Mouse (Mus musculus) intestine, postnatal 0 days (tissue): ENCODE data around the gene Bak1. TPM values are rescaled to one million over a fixed set of nuclear protein-coding genes. Genes with fewer than 3 reads are reported as not detected.
A peak's percentile ranks its signal among the peaks of the same experiment; 100 is the strongest.

ENCODE experiments used
- ATAC-seq: fragments of 200-750 bp; cut with Nextera tagmentation; 2 replicates; pipeline ENCODE4 v1.8.0; 2017; ENCODE audit warnings: mild to moderate bottlenecking, moderate TSS enrichment, moderate library complexity
- H3K27ac ChIP-seq: fragments of 300-500 bp; sonication (generic); 2 replicates; pipeline ENCODE4 v1.5.1; 2014; ENCODE audit warnings: mild to moderate bottlenecking, low read depth, low read length, moderate library complexity
- H3K27me3 ChIP-seq: fragments of 300-500 bp; sonication (generic); replicated peaks from 2 replicates; pipeline ENCODE4 v1.6.1; 2014; ENCODE audit warnings: low read length, mixed read lengths; ENCODE audit not compliant: control insufficient read depth, insufficient read depth
- H3K36me3 ChIP-seq: fragments of 300-500 bp; sonication (generic); 2 replicates; pipeline ENCODE4 v1.6.1; 2014; ENCODE audit warnings: mild to moderate bottlenecking, moderate library complexity; ENCODE audit not compliant: control insufficient read depth, insufficient read depth
- H3K4me1 ChIP-seq: fragments of 300-500 bp; sonication (generic); replicated peaks from 2 replicates; pipeline ENCODE4 v1.6.1; 2014; ENCODE audit warnings: antibody characterized with exemption, low read length, mixed read lengths; ENCODE audit not compliant: control insufficient read depth, insufficient read depth
- H3K4me2 ChIP-seq: fragments of 300-500 bp; sonication (generic); replicated peaks from 2 replicates; pipeline ENCODE4 v1.6.1; 2014; ENCODE audit warnings: low read depth, mild to moderate bottlenecking, moderate library complexity
- H3K4me3 ChIP-seq: fragments of 300-500 bp; sonication (generic); 2 replicates; pipeline ENCODE4 v1.5.1; 2014; ENCODE audit warnings: low read depth, low read length
- H3K9ac ChIP-seq: fragments of 300-500 bp; sonication (generic); 2 replicates; pipeline ENCODE4 v1.6.1; 2014; ENCODE audit warnings: mild to moderate bottlenecking, low read depth, low read length
- H3K9me3 ChIP-seq: fragments of 300-500 bp; sonication (generic); 2 replicates; pipeline ENCODE4 v1.6.1; 2016; ENCODE audit warnings: mixed run types; ENCODE audit not compliant: control insufficient read depth
- CTCF ChIP-seq: sonication (generic); IDR thresholded peaks from 2 replicates; pipeline ENCODE4 v1.5.1; 2016; ENCODE audit warnings: low read depth, mild to moderate bottlenecking, control low read depth, antibody characterized with exemption, moderate library complexity
- WGBS: fragments of 180-500 bp; shearing (Covaris S2); extraction: QIAGEN DNeasy Blood & Tissue Kit; methylation state at CpG from one replicate; pipeline ENCODE4 v1.1.7; 2014; 5-methylcytosine and 5-hydroxymethylcytosine counted together
- polyA plus RNA-seq: library from polyadenylated mRNA; unstranded; fragments of >200 nt; fragmentation: Nextera tagmentation; extraction: Ambion mirVana; gene quantifications from 2 replicates; pipeline ENCODE4 v1.2.1, GENCODE M21; 2015

The Bak1 gene
- polyA plus RNA-seq, 1 experiment from 2014 or later, result 18.1 TPM

- Histone ChIP-seq H3K4me1 (peaks cover 19% of the 10 kb centered on the region; the same call in 1 of the 2 replicates), H3K9ac (no peak overlapping the region), H3K4me2 (peak overlapping the region; percentile 24; the same call in 1 of the 2 replicates), H3K27me3 (no peaks in the 10 kb centered on the region), H3K27ac (peak overlapping the region; percentile 77), H3K4me3 (no peak overlapping the region), H3K9me3 (no peaks in the 10 kb centered on the region), H3K36me3 (no peaks in the 10 kb centered on the region)
- 52% methylated on average over 14 of the region's 14 CpGs for WGBS
- peak; percentile 74 for TF ChIP-seq CTCF
- peak; percentile 63 for ATAC-seq
Measured at GRCm38 (mm10) chr17:27047762-27048444, 19.1 kb upstream of the Bak1 start.

DNA sequence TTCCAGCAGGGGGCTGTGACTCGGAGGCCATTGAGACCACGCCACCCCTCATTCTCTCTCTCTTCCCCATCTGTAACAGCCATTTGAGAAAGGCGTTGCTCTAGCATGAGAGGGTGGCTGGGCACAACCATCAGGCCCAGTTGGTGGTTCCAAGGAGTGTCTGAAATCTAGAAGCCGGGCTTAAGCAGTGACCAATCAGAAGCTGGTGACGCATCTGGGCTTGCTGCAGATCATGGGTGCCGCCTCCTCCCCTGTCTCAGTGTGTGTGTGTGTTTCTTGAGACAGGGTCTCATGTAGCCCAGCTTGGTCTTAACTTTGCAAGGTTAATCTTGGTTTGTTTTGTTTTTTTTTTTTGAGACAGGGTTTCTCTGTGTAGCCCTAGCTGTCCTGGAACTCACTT, 16.4 kb upstream of the Bak1 start:
- no peaks in the 10 kb centered on the region for H3K36me3 ChIP-seq
- H3K4me3 ChIP-seq, result no peak overlapping the region
- H3K4me2 ChIP-seq, result no peak overlapping the region
- H3K27ac ChIP-seq, result no peak overlapping the region
- ATAC-seq, result no peak
- no peaks in the 10 kb centered on the region for H3K9me3 ChIP-seq
- H3K4me1 ChIP-seq, result peaks cover 11% of the 10 kb centered on the region; the same call in 1 of the 2 replicates
- no peaks in the 10 kb centered on the region for H3K27me3 ChIP-seq
- no peak overlapping the region for H3K9ac ChIP-seq
- no peak for TF ChIP-seq CTCF
- 92% methylated on average over 6 of the region's 6 CpGs for WGBS

GRCm38 (mm10) chr17:27042840-27043239, 14.0 kb upstream of the Bak1 start:
- peak; percentile 31; the same call in 1 of the 2 replicates for ATAC-seq
- 42% methylated on average over 6 of the region's 6 CpGs for WGBS
- Histone ChIP-seq H3K9ac (no peak overlapping the region), H3K9me3 (no peaks in the 10 kb centered on the region), H3K4me1 (peaks cover 14% of the 10 kb centered on the region), H3K4me2 (no peak overlapping the region), H3K36me3 (no peaks in the 10 kb centered on the region), H3K4me3 (no peak overlapping the region), H3K27me3 (no peaks in the 10 kb centered on the region), H3K27ac (no peak overlapping the region)
- TF ChIP-seq CTCF, result no peak

- Histone ChIP-seq H3K27me3 (no peaks in the 10 kb centered on the region), H3K36me3 (no peaks in the 10 kb centered on the region), H3K4me3 (no peak overlapping the region), H3K4me1 (peaks cover 12% of the 10 kb centered on the region), H3K9me3 (no peaks in the 10 kb centered on the region), H3K27ac (no peak overlapping the region), H3K4me2 (no peak overlapping the region), H3K9ac (no peak overlapping the region)
- WGBS, result 81% methylated on average over 2 of the region's 2 CpGs
- no peak for ATAC-seq
- TF ChIP-seq CTCF, result no peak
Measured at GRCm38 (mm10) chr17:27041787-27042055, 12.9 kb upstream of the Bak1 start.

- Histone ChIP-seq H3K27ac (no peak overlapping the region), H3K4me2 (no peak overlapping the region), H3K27me3 (no peaks in the 10 kb centered on the region), H3K4me3 (no peak overlapping the region), H3K9me3 (no peaks in the 10 kb centered on the region), H3K4me1 (peaks cover 9% of the 10 kb centered on the region), H3K9ac (no peak overlapping the region), H3K36me3 (no peaks in the 10 kb centered on the region)
- ATAC-seq, result no peak
- no peak for TF ChIP-seq CTCF
- WGBS, result 61% methylated on average over 11 of the region's 13 CpGs
Measured at GRCm38 (mm10) chr17:27041046-27041786, 12.4 kb upstream of the Bak1 start.

DNA sequence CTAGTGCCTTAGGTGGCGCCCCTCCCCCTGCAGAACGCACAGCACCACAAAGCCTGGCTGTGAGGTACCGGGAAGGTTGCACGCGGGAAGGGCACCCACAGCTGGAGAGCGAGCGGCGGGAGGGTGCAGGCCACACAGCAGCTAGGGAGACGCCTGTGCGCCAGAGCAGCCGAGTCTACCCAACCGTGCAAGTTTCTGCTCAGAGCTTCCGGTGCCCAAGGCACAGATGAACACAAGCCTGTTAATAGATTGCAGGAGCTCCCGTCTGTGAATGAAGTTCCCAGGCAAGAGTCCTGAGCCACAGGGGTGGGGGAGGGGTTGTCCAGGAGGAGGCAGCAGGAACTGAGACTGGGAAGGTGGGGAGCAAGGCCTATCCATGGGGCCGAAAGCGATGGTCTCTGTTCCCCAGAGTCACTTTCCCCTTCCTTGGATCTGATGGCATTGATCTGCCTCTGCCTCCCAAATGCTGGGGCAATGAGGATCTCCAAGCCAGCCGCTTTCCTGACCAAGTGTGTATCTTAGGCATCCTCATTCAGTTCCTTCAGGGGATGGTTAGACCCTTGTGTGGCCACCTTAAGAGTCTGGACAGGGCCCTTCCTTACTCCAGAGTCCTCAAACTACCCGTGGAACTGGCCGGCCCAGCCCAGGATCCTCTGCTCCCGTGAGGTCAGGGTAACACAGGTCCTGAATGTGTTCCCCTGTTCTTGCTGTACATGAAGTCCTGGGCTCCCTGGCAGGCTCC, 11.7 kb upstream of the Bak1 start:
- Histone ChIP-seq H3K36me3 (no peaks in the 10 kb centered on the region), H3K4me2 (no peak overlapping the region), H3K9me3 (no peaks in the 10 kb centered on the region), H3K4me1 (peaks cover 9% of the 10 kb centered on the region), H3K27me3 (no peaks in the 10 kb centered on the region), H3K4me3 (no peak overlapping the region), H3K9ac (no peak overlapping the region), H3K27ac (no peak overlapping the region)
- WGBS, result 34% methylated on average over 20 of the region's 20 CpGs
- no peak for TF ChIP-seq CTCF
- ATAC-seq, result no peak
